Mouse (Mus musculus) CD8-positive naive resting alpha-beta T cell, adult 2 months (primary cell): ENCODE measurements around the gene Rdh12.
"Not testable (repeated sequence)": the region's sequence is repeated elsewhere in the genome, so short reads cannot be mapped to it uniquely, and the experiment has no call there.

Experiments used
- DNase-seq, 2 experiments: peaks; one replicate each; pipeline ENCODE4 v3.0.0; 2022; ENCODE audit warnings: low read depth in 2 of 2, low spot score in 2 of 2

Rdh12 gene

GRCm38 (mm10) chr12:79208703-79209464, at the start of gene Rdh12:
Gene Rdh12, plus strand, starts transcription at chr12:79208914.
- peak; percentile 23 to 37 for DNase-seq

- DNase-seq: no peak
Measured at GRCm38 (mm10) chr12:79162876-79163275, 45.8 kb upstream of the Rdh12 start.

GRCm38 (mm10) chr12:79169173-79169572, 39.5 kb upstream of the Rdh12 start:
- no peak for DNase-seq

GRCm38 (mm10) chr12:79170421-79170820, 38.3 kb upstream of the Rdh12 start:
- no peak for DNase-seq

GRCm38 (mm10) chr12:79171269-79171995, 37.3 kb upstream of the Rdh12 start:
- peak in 1 of 2 experiments; percentile 1 for DNase-seq

GRCm38 (mm10) chr12:79172019-79172941, 36.4 kb upstream of the Rdh12 start, which contains the start of gene Vti1b:
Gene Vti1b, minus strand, starts transcription at chr12:79172667.
- peak; percentile 88 to 90 for DNase-seq

- no peak for DNase-seq
Measured at GRCm38 (mm10) chr12:79173721-79174120, 35.0 kb upstream of the Rdh12 start.

GRCm38 (mm10) chr12:79175998-79176397, 32.7 kb upstream of the Rdh12 start:
- DNase-seq: no peak

GRCm38 (mm10) chr12:79185160-79185559, 23.6 kb upstream of the Rdh12 start:
- not testable (repeated sequence) for DNase-seq

GRCm38 (mm10) chr12:79190931-79191673, 17.6 kb upstream of the Rdh12 start:
- DNase-seq: peak; percentile 14 to 36

- peak; percentile 72 to 83 for DNase-seq
Measured at GRCm38 (mm10) chr12:79191701-79192100, 17.0 kb upstream of the Rdh12 start.

GRCm38 (mm10) chr12:79192193-79192592, 16.5 kb upstream of the Rdh12 start, which contains the start of gene Rdh11:
Gene Rdh11, minus strand, starts transcription at chr12:79192293.
- no peak for DNase-seq

- peak; percentile 34 to 51 for DNase-seq
Measured at GRCm38 (mm10) chr12:79193441-79193840, 15.3 kb upstream of the Rdh12 start.

- DNase-seq: no peak
Measured at GRCm38 (mm10) chr12:79197105-79197504, 11.6 kb upstream of the Rdh12 start.

- no peak for DNase-seq
Measured at GRCm38 (mm10) chr12:79201882-79202281, 6.8 kb upstream of the Rdh12 start.

- DNase-seq: no peak
Measured at GRCm38 (mm10) chr12:79211447-79211846, 2.7 kb downstream of the Rdh12 start.

- DNase-seq: no peak
Measured at GRCm38 (mm10) chr12:79217511-79217910, 8.8 kb downstream of the Rdh12 start.

- no peak for DNase-seq
Measured at GRCm38 (mm10) chr12:79235485-79236080, 26.9 kb downstream of the Rdh12 start.

GRCm38 (mm10) chr12:79241985-79242384, 33.3 kb downstream of the Rdh12 start:
- DNase-seq: no peak

GRCm38 (mm10) chr12:79242921-79243320, 34.2 kb downstream of the Rdh12 start:
- DNase-seq: no peak
